Mouse (Mus musculus): ENCODE data around the gene Gprc5a.
A peak's percentile ranks its signal among the peaks of the same experiment; 100 is the strongest.

Gene Gprc5a

DNA sequence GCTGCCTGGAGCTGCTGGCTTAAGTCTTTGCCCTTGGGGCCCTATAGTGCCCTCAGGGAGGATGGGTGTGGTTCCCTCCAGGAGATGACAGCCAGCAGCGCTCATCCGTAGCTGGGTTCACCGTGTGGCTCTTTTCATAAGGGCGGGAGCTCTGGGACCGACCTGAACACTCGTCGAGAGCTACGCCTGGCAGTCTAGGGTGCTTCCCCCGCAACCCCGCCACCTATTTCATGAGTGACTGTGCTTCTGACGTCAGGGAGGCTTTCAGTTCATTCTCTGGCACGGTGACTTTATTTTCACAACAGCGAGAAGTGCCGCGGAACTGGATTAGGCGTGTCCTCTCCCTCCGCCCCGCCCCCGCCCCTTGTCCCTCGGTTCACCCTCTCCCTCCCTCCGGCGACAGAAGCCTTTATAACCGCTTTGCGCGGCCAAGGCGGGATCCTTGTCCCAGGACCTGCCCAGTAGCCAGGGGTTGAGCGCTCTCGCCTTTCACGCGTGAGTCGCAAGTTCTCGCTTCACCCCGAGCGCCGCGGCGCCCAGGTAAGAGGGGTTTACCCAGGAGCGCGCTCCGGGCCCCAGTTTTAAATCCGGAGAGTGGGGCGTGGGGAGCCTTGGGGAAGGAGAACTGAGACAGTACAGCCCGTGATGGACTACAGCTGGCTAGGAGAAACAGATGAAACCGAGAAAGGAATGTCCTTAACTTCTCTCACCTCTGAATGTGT is at the start of gene Gprc5a:
TSS of gene Gprc5a (plus strand) at position 416 of the 722 bp plus-strand sequence.
- DNase-seq = no peak

DNA sequence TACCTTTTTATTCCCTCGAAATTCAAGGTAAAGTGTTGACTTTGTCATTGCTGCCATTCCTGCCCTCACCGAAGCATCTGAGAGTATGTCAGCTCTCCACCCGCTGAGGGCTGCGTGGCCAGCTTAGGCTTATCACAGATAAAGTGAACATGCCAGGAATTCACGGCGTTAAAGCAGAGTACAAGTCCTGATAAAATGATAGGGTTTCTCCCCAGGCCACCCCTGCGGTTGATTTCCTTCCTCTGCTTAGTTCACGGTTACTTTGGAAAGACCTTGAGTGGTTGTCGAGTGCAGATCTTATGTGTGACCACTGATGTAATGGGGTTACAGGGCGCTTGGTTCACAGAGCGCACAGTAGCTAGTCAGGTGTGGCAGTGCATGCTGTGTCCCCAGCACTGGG is 48.2 kb upstream of the Gprc5a start:
- DNase-seq = no peak

- DNase-seq = no peak
Observed at GRCm38 (mm10) chr6:135019564-135019963, 45.9 kb upstream of the Gprc5a start.

DNA sequence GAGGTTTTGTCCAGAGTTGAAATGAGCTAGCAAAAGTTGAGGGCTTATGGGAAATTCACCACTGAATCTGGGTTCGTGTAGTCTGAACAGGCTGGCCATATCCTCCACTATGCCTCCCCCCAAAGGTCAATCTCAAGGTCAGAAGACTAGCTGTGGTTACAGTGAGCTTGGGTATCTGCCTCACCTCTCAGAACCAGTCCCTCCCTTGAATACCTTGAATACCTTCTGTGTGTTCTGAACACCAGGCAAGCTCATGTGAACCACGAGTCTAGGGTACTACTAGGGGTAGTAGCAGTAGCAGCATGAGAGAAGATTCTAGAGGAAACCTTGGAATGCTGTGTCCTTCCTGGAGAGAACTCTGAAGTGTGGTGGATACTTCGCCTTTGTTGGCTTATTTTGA is 43.8 kb upstream of the Gprc5a start:
- DNase-seq = no peak

GRCm38 (mm10) chr6:135023379-135023778 is 42.1 kb upstream of the Gprc5a start:
- DNase-seq = no peak

DNA sequence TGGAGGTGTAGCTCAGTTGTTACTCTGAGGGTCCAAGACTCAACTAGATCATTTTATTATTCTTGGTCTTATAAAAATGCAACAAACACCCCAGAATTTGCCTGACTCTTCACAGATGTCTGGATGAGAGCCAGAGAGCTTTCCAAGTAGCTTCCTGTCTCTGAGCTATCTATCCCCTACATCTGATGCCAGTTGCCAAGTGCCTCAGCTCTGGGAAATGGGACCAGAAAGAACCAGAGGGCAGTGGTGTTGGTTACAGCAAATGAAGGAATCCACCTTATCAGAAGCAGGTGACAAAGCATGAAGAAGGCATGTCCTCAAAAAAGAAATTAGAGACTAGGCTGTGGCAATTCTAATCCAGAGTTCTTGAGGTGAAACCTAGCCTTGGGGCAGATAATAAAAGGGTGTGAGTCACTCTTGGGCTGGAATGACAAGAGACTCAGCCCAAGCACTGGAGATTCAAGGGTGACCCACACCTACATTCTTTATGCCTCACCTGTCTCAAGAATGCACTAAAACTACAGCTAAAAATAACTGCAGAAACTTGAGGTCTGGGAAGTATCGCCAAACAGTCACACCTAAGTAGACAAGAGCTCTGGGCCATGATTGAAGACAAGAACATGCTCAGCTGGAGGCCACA is 40.5 kb upstream of the Gprc5a start:
- peak; percentile 13 for DNase-seq

- DNase-seq = peak; percentile 40
Observed at GRCm38 (mm10) chr6:135026232-135026631, 39.2 kb upstream of the Gprc5a start.

DNA sequence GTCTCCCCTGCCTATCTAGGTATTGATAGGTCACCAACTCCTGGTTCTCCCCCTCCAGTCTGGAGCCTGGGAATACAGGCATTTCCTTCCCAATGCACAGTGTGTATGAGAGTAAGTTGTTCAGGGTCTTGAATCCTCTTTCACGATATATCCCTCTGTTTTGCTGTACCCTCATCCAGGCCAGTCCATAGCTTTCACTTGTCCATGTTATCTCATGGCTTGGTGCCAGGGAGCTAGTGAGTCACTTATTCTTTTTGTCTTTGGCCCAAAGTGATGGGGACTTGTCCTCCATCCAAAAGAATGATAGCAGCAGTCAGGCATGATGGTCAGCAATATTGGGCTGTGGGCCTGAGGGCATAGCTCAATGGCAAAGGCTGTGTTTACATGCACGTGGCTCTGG is 38.7 kb upstream of the Gprc5a start:
- DNase-seq = no peak

DNA sequence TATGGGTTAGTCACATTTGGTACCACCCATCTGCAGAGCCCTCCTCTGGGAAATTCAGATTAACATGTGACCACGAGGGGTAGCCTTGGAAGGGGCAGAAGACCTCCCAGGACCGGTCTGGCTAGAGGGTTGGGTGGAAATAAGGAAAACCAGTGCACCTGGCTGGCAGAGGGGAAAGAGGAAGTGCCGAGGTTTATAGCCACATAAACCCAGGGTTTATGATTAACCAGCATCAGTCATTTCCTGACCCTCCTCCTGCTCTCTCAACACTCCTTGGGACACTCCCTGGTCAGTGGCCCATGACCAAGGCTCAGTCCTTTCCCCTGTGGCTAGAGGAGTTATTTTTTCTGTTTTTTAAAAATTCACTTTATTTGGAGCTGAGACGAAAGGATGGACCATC is 36.2 kb upstream of the Gprc5a start:
- DNase-seq = no peak

DNA sequence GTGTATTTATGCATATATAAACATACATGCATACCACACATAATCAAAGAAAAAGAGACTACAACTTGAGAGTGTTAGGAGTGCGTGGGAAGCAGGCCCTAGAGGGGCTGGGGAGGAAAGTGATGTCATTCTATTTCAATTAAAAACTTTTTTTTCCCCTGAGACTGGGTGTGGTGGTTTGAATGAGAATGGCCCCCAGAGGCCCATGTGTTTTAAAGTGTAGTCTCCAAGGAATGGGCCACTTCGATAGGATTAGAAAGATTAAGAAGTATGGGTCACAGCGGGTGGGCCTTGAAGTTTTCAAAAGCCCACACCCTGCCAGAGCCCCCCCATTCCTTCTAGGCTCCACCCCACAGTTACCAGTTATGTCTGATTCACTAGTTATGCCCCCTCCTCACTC is 26.8 kb upstream of the Gprc5a start:
- DNase-seq = no peak

- DNase-seq = no peak
Observed at GRCm38 (mm10) chr6:135040275-135040871, 25.1 kb upstream of the Gprc5a start.

DNA sequence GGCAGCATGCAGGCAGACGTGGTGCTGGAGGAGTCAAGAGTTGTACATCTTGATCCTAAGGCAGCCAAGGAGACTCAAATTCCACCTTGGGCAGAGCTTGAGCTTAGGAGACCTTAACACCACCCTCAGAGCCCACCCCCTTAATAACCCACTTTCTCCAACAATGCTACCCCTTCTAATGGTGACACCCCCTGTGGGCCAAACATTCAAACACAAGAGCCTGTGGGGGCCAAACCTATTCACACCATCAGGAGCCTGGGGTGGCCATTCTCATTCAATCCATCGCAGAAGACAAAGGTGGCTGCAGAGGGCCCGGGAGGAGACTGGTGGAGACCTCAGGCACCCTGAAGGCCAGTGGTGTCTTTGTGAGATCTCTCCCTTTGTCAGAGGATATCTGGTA is 23.5 kb upstream of the Gprc5a start:
- no peak for DNase-seq

DNA sequence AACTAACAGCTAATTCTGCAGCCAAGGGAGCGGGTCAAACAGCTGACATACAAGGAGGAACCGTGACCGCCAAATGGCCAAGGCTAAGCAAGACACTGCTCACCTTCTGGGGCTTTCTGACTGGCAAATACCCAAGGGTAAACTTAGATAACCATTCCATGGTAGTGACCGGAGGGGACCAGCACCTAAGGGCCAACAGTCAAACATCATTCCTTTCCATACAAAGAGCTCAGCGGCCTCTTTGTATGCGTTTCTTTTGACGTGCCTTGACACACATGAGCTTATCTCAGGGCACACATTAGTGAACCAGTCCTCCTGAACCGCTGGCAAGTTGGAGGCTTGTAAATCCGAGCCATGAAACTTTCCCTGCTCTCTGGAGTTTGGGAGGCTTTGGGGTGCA is 18.2 kb upstream of the Gprc5a start:
- DNase-seq = no peak

DNA sequence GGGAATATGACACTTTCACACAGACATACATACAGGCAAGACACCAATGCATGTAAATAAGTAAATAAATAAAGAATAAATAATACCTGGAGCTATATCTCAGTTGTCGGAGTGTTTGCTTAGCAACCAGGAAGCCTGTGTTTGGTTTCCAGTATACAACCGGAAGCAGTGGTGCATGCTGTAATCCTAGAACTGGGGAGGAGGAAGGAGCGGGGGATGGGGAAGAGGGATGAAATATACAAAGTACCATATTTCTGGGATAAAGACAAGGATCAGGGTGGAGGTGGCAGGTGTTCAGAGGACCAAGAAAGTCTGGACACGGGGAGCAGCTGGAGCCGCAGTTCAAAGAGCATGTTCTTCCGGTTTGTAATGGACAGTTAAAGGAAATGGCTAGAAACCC is 16.9 kb upstream of the Gprc5a start:
- no peak for DNase-seq

GRCm38 (mm10) chr6:135048956-135049355 is 16.5 kb upstream of the Gprc5a start:
- DNase-seq = peak; percentile 26

- DNase-seq = no peak
Observed at GRCm38 (mm10) chr6:135053789-135054188, 11.7 kb upstream of the Gprc5a start.

DNA sequence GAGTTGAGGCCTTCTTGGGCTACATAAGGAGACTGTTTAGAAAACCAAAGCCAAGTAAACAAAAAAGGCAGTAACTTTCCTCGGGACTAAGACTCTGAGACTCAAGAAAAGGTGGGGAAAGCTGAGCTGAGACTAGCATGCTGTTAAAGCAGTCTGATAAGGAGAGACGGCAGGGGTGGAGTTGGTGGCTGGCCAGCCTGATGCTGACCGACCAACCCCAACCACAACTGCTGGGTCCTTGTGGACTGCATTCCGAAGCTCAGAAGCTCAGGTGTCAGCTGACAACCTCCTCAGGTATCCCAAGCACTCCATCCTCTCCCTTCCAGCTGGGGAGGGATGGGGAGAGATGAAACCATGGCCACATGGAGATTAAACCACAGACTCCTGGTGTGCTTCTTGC is 9.6 kb upstream of the Gprc5a start:
- DNase-seq = no peak

- no peak for DNase-seq
Observed at GRCm38 (mm10) chr6:135060728-135061127, 4.7 kb upstream of the Gprc5a start.

DNA sequence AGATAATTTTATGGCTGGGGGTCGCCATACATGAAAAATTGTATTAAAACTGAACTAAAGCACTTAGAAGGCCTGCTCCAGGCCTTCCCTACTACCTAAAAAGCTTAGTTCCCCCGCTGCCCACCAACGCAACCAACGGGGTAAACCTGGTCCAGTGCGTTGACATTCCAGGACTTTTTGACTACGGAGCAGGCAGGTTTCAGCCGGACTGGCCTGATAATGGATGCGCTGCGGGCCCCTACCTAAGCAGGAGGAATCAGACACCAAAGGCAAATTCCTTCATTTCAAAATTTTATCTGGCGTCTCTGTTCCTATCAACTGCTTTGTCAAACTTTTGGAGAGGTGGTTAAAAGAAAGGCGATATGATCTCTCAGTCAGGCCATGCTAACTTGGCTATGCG is 830 bp upstream of the Gprc5a start:
- DNase-seq = no peak

DNA sequence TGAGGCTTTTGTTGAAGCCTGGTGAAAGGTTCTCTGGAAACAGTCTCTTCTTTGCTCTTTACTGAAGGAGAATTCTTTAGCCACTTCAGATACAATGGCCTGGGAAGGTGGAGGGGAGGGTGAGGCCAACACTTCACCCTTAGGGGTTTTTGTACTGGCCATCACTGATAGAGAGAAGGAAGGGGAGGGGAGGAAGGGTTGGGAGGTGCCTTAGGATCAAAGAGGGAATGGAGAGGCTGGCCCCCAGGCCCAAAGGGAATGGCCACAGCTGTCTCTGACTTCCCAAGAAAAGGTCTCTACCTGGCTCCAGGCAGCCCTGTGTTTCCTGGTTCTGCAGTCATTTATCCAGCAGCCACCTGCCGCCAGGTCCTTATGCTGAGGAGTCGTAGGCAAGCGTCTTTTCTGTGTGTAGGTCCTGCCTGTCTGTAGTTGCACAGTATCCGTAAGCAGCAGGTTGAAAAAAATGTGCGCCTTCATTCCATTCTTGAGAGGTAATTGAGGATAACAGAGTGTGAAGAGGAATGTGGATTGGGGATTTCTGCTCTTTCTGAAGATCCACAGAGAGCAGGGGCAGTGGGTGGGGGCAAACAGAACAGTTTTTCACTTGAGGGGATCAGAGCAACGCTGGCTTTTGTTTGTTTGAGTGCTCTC is 1.5 kb downstream of the Gprc5a start:
- no peak for DNase-seq

DNA sequence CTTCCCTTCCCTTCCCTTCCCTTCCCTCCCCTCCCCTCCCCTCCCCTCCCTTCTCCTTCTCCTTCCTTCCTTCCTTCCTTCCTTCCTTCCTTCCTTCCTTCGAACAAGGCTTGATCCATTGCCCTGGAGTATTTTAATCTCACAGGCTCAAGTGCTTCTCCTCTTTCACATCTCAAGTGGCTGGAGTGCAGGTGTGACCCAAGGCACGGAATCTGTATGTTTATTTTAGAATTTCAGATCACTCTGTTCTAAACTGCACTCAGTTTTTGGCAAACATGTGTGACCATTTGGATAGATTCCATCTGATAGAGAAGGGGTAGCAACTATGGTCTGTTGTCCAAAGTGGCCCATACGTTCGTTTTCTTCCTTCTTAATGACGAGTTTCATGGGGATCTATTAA is 2.8 kb downstream of the Gprc5a start:
- DNase-seq = no peak

GRCm38 (mm10) chr6:135069856-135070255 is 4.4 kb downstream of the Gprc5a start:
- no peak for DNase-seq

DNA sequence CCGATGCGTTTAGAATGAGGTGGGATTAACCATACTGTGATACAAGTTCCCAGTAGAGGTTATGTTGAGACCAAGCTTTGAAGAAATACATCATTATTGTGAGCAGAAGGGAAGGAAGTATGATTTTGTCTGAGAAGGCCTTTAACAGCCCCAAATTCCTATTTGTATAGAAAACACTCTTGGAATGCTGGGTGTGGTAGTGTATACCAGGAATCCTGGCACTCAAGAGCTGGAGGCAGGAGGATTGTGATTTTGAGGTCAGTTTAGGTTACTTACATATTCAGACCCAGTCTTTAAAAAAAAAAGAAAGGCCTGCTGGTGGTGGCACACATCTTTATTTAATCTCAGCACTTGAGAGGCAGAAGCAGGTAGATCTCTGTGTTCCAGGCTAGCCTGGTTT is 4.9 kb downstream of the Gprc5a start:
- no peak for DNase-seq

DNA sequence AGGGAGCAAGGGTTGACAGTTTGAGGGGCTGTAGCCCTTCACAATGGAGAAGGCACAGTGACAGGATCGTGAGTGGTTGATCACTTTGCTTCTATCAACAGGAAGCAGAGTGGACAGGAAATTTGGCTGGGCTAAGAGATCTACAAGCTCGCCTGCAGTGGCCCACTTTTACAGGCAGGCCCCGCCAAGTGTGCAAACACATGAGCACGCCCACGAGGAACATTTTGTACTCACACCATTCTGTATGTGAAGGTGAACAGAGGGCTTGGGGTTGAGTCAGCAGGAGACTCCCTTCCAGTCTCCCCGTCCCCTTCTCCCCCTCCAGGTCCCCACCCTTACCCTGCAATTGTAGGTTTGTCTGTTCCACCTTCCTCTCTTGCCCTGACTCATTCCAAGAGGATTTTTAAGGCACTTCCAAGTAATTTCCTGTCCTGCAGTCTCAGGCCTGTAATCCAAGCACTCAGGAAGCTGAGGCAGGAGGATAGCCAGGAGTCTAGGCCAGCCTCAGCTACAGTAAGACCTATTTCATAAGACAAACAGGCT is 9.0 kb downstream of the Gprc5a start:
- no peak for DNase-seq
